ENCODE assay signal across 21 mouse cellular contexts in genomic region chr1:183595306-183595705, GRCm38 (mm10).
DNase-seq lines count a peak whose midpoint lies in the region; ATAC-seq and TF ChIP-seq lines count a peak whose summit lies in the region.
"Had no signal": no experiment of that assay in that cellular context is flagged by ENCODE, and none has a peak within 500 bp of the region (broad histone marks: within the 10 kb centered on the region; RNA-seq: fewer than 3 reads in every experiment).

No protein-coding gene starts in this region.

- peak; percentile 64 for DNase-seq in heart, adult 11 months
- no peak for DNase-seq in heart, postnatal 4 days
- DNase-seq in embryonic facial prominence, embryonic 14.5 days (ENCODE audit: low spot score) = peak; percentile 14
- no peak for DNase-seq in lung, postnatal 0 days (ENCODE audit: low spot score)
- no peak for DNase-seq in hindbrain, embryonic 11.5 days (ENCODE audit: low spot score)
- DNase-seq: adrenal gland, adult 8-10 months; adrenal gland, postnatal 36 days; cerebellum, adult 18-20 months; cerebellum, adult 9-11 months; cerebellum, postnatal 36 days; gastrocnemius, postnatal 10 days; heart, adult 2 months; heart, postnatal 14 days had no signal

- H3K27me3 ChIP-seq in midbrain, embryonic 15.5 days (replicated peaks) = no peaks in the 10 kb centered on the region
- H3K27me3 ChIP-seq in midbrain, embryonic 16.5 days (ENCODE audit: control insufficient read depth, insufficient read depth, low read depth, low read length) = no peaks in the 10 kb centered on the region
- no peaks in the 10 kb centered on the region for H3K27me3 ChIP-seq in embryonic facial prominence, embryonic 14.5 days (replicated peaks; ENCODE audit: control insufficient read depth, insufficient read depth, low read length)
- H3K27me3 ChIP-seq in lung, postnatal 0 days (replicated peaks; ENCODE audit: insufficient read depth, low read length) = no peaks in the 10 kb centered on the region
- no peaks in the 10 kb centered on the region for H3K27me3 ChIP-seq in hindbrain, embryonic 11.5 days (ENCODE audit: control insufficient read depth, insufficient read depth, low read length)
- H3K27me3 ChIP-seq: forebrain, embryonic 13.5 days; heart, embryonic 15.5 days; hindbrain, embryonic 15.5 days had no signal

- no peaks in the 10 kb centered on the region for H3K4me1 ChIP-seq in midbrain, embryonic 15.5 days
- no peaks in the 10 kb centered on the region; the same call in 1 of the 2 replicates for H3K4me1 ChIP-seq in midbrain, embryonic 16.5 days (ENCODE audit: control insufficient read depth, insufficient read depth, low read length)
- no peaks in the 10 kb centered on the region for H3K4me1 ChIP-seq in embryonic facial prominence, embryonic 14.5 days (ENCODE audit: control insufficient read depth, insufficient read depth, low read length)
- no peaks in the 10 kb centered on the region for H3K4me1 ChIP-seq in lung, postnatal 0 days (ENCODE audit: insufficient read depth, low read depth, low read length)
- no peaks in the 10 kb centered on the region for H3K4me1 ChIP-seq in hindbrain, embryonic 11.5 days (replicated peaks; ENCODE audit: control insufficient read depth, insufficient read depth, low read length)
- H3K4me1 ChIP-seq: forebrain, embryonic 13.5 days; heart, embryonic 15.5 days; hindbrain, embryonic 10.5 days; hindbrain, embryonic 15.5 days had no signal

- H3K4me3 ChIP-seq in midbrain, embryonic 15.5 days = no peak overlapping the region
- H3K4me3 ChIP-seq in midbrain, embryonic 16.5 days (ENCODE audit: low read depth, low read length) = no peak overlapping the region
- no peak overlapping the region for H3K4me3 ChIP-seq in embryonic facial prominence, embryonic 14.5 days (ENCODE audit: low read depth, low read length)
- no peak overlapping the region for H3K4me3 ChIP-seq in lung, postnatal 0 days (ENCODE audit: low read depth, low read length)
- no peak overlapping the region for H3K4me3 ChIP-seq in hindbrain, embryonic 11.5 days (ENCODE audit: low read depth, low read length)
- H3K4me3 ChIP-seq: forebrain, embryonic 13.5 days; heart, adult 2 months; heart, embryonic 15.5 days; hindbrain, embryonic 10.5 days; hindbrain, embryonic 15.5 days had no signal

- WGBS in midbrain, embryonic 15.5 days = 47% methylated on average over 5 of the region's 5 CpGs
- WGBS in midbrain, embryonic 16.5 days = 44% methylated on average over 5 of the region's 5 CpGs
- WGBS in embryonic facial prominence, embryonic 14.5 days = 51% methylated on average over 5 of the region's 5 CpGs
- 68% methylated on average over 5 of the region's 5 CpGs for WGBS in lung, postnatal 0 days
- 78% methylated on average over 5 of the region's 5 CpGs for WGBS in hindbrain, embryonic 11.5 days

- H3K36me3 ChIP-seq in midbrain, embryonic 15.5 days (replicated peaks) = no peaks in the 10 kb centered on the region
- no peaks in the 10 kb centered on the region for H3K36me3 ChIP-seq in midbrain, embryonic 16.5 days (ENCODE audit: control insufficient read depth, insufficient read depth, low read length)
- no peaks in the 10 kb centered on the region for H3K36me3 ChIP-seq in embryonic facial prominence, embryonic 14.5 days (ENCODE audit: control insufficient read depth, insufficient read depth, low read length)
- no peaks in the 10 kb centered on the region for H3K36me3 ChIP-seq in lung, postnatal 0 days (ENCODE audit: insufficient read depth, low read length)
- no peaks in the 10 kb centered on the region for H3K36me3 ChIP-seq in hindbrain, embryonic 11.5 days (ENCODE audit: control insufficient read depth, insufficient read depth, low read length)
- H3K36me3 ChIP-seq: heart, embryonic 15.5 days; hindbrain, embryonic 10.5 days; hindbrain, embryonic 15.5 days had no signal

- peak; percentile 39; the same call in 1 of the 2 replicates for ATAC-seq in midbrain, embryonic 15.5 days (replicated peaks)
- ATAC-seq in midbrain, embryonic 16.5 days = no peak
- no peak for ATAC-seq in embryonic facial prominence, embryonic 14.5 days (ENCODE audit: low read depth)
- no peak for ATAC-seq in lung, postnatal 0 days
- ATAC-seq in hindbrain, embryonic 11.5 days (ENCODE audit: low FRiP score) = no peak
- ATAC-seq: forebrain, embryonic 13.5 days; intestine, embryonic 16.5 days had no signal

- no peak overlapping the region for H3K9ac ChIP-seq in midbrain, embryonic 15.5 days
- no peak overlapping the region for H3K9ac ChIP-seq in midbrain, embryonic 16.5 days (ENCODE audit: low read depth, low read length)
- no peak overlapping the region for H3K9ac ChIP-seq in embryonic facial prominence, embryonic 14.5 days (ENCODE audit: low read depth, low read length)
- no peak overlapping the region for H3K9ac ChIP-seq in lung, postnatal 0 days (replicated peaks; ENCODE audit: low read depth)
- H3K9ac ChIP-seq in hindbrain, embryonic 11.5 days (ENCODE audit: low read depth, low read length) = no peak overlapping the region
- H3K9ac ChIP-seq: forebrain, embryonic 13.5 days; heart, embryonic 15.5 days; hindbrain, embryonic 15.5 days had no signal

- H3K4me2 ChIP-seq in midbrain, embryonic 15.5 days = no peak overlapping the region
- H3K4me2 ChIP-seq in midbrain, embryonic 16.5 days (ENCODE audit: low read length) = no peak overlapping the region
- no peak overlapping the region for H3K4me2 ChIP-seq in embryonic facial prominence, embryonic 14.5 days (ENCODE audit: low read depth, low read length)
- no peak overlapping the region for H3K4me2 ChIP-seq in lung, postnatal 0 days (replicated peaks; ENCODE audit: low read depth, low read length)
- H3K4me2 ChIP-seq in hindbrain, embryonic 11.5 days (replicated peaks; ENCODE audit: low read depth, low read length) = no peak overlapping the region
- H3K4me2 ChIP-seq: forebrain, embryonic 13.5 days; heart, embryonic 11.5 days; heart, embryonic 15.5 days; hindbrain, embryonic 15.5 days had no signal

- TF ChIP-seq EP300 in lung, postnatal 0 days (IDR thresholded peaks at IDR 0.05) = no peak

- TF ChIP-seq CTCF in lung, postnatal 0 days (IDR thresholded peaks at IDR 0.05) = no peak

- no peak overlapping the region for H3K27ac ChIP-seq in midbrain, embryonic 15.5 days
- no peak overlapping the region for H3K27ac ChIP-seq in midbrain, embryonic 16.5 days (ENCODE audit: low read length)
- H3K27ac ChIP-seq in embryonic facial prominence, embryonic 14.5 days (replicated peaks; ENCODE audit: low read depth, low read length) = no peak overlapping the region
- H3K27ac ChIP-seq in lung, postnatal 0 days (ENCODE audit: low read length) = no peak overlapping the region
- H3K27ac ChIP-seq in hindbrain, embryonic 11.5 days (ENCODE audit: low read depth, low read length) = no peak overlapping the region
- H3K27ac ChIP-seq: forebrain, embryonic 13.5 days; heart, adult 2 months; heart, embryonic 15.5 days; hindbrain, embryonic 10.5 days; hindbrain, embryonic 15.5 days had no signal

- H3K9me3 ChIP-seq in midbrain, embryonic 15.5 days = no peaks in the 10 kb centered on the region
- H3K9me3 ChIP-seq in midbrain, embryonic 16.5 days (replicated peaks; ENCODE audit: control insufficient read depth, low read length, poor library complexity, severe bottlenecking) = no peaks in the 10 kb centered on the region
- no peaks in the 10 kb centered on the region for H3K9me3 ChIP-seq in embryonic facial prominence, embryonic 14.5 days (ENCODE audit: control insufficient read depth, low read length)
- H3K9me3 ChIP-seq in lung, postnatal 0 days (ENCODE audit: low read length) = no peaks in the 10 kb centered on the region
- H3K9me3 ChIP-seq in hindbrain, embryonic 11.5 days (ENCODE audit: control insufficient read depth, low read length) = no peaks in the 10 kb centered on the region
- H3K9me3 ChIP-seq: forebrain, embryonic 13.5 days; heart, embryonic 15.5 days; hindbrain, embryonic 10.5 days; hindbrain, embryonic 15.5 days had no signal

Comparison
In these comparisons a context has a peak if more than half of its experiments do, and no peak if none do; other contexts are left out.
1. DNase-seq: peak in heart, adult 11 months (single experiment) and embryonic facial prominence, embryonic 14.5 days (single experiment); none in heart, postnatal 4 days (single experiment), lung, postnatal 0 days (single experiment) and hindbrain, embryonic 11.5 days (single experiment).